Mouse (Mus musculus) hindbrain, embryonic 14.5 days (tissue): Measurements from ENCODE around the gene Gm11555. TPM values are rescaled to one million over a fixed set of nuclear protein-coding genes. Genes with fewer than 3 reads are reported as not detected.
"Not testable (repeated sequence)": the region's sequence is repeated elsewhere in the genome, so short reads cannot be mapped to it uniquely, and the experiment has no call there.

ENCODE experiments used
- ATAC-seq: fragments of 200-750 bp; cut with Nextera tagmentation; 2 replicates; pipeline ENCODE4 v1.8.0; 2017; ENCODE audit warnings: moderate number of reproducible peaks, mild to moderate bottlenecking, moderate TSS enrichment, moderate library complexity; ENCODE audit not compliant: low FRiP score
- DNase-seq: peaks from one replicate; pipeline ENCODE4 v3.0.0-alpha.2; 2015; ENCODE audit warnings: low spot score
- H3K27ac ChIP-seq: fragments of 300-500 bp; sonication (generic); 2 replicates; pipeline ENCODE4 v1.5.1; 2014; ENCODE audit warnings: mild to moderate bottlenecking, moderate library complexity
- H3K27me3 ChIP-seq: fragments of 300-500 bp; sonication (generic); 2 replicates; pipeline ENCODE4 v1.6.1; 2014; ENCODE audit warnings: mild to moderate bottlenecking, low read length, mixed read lengths; ENCODE audit not compliant: control insufficient read depth, insufficient read depth
- H3K36me3 ChIP-seq: fragments of 300-500 bp; sonication (generic); replicated peaks from 2 replicates; pipeline ENCODE4 v1.6.1; 2014; ENCODE audit not compliant: control insufficient read depth, insufficient read depth
- H3K4me1 ChIP-seq: fragments of 300-500 bp; sonication (generic); replicated peaks from 2 replicates; pipeline ENCODE4 v1.6.1; 2014; ENCODE audit warnings: antibody characterized with exemption, low read length, mixed read lengths; ENCODE audit not compliant: control insufficient read depth, insufficient read depth
- H3K4me2 ChIP-seq: fragments of 300-500 bp; sonication (generic); replicated peaks from 2 replicates; pipeline ENCODE4 v1.6.1; 2014; ENCODE audit warnings: mild to moderate bottlenecking, moderate library complexity
- H3K4me3 ChIP-seq: fragments of 300-500 bp; sonication (generic); replicated peaks from 2 replicates; pipeline ENCODE4 v1.5.1; 2014; ENCODE audit warnings: mild to moderate bottlenecking, low read length
- H3K9ac ChIP-seq: fragments of 300-500 bp; sonication (generic); 2 replicates; pipeline ENCODE4 v1.6.1; 2014
- H3K9me3 ChIP-seq: fragments of 300-500 bp; sonication (generic); 2 replicates; pipeline ENCODE4 v1.6.1; 2016; ENCODE audit warnings: low read length; ENCODE audit not compliant: control insufficient read depth
- WGBS: fragments of 180-500 bp; shearing (Covaris S2); extraction: QIAGEN DNeasy Blood & Tissue Kit; methylation state at CpG from one replicate; pipeline ENCODE4 v1.1.7; 2014; 5-methylcytosine and 5-hydroxymethylcytosine counted together
- polyA plus RNA-seq: library from polyadenylated mRNA; unstranded; fragments of >200 nt; fragmentation: Nextera tagmentation; extraction: Ambion mirVana; gene quantifications from 2 replicates; pipeline ENCODE4 v1.2.1, GENCODE M21; 2014

Gm11555 gene
- polyA plus RNA-seq = not detected in 2 replicates

GRCm38 (mm10) chr11:99650136-99650535, at the start of gene Gm11555:
Gene Gm11555 (minus strand): TSS chr11:99650236.
- H3K27me3 ChIP-seq = no peaks in the 10 kb centered on the region
- H3K4me2 ChIP-seq = no peak within 1 kb of the TSS
- H3K9ac ChIP-seq = no peak within 1 kb of the TSS
- H3K4me1 ChIP-seq = no peaks in the 10 kb centered on the region
- H3K27ac ChIP-seq = no peak within 1 kb of the TSS
- H3K9me3 ChIP-seq = no peaks in the 10 kb centered on the region
- H3K36me3 ChIP-seq = no peaks in the 10 kb centered on the region
- H3K4me3 ChIP-seq = no peak within 1 kb of the TSS
- ATAC-seq = no peak
- DNase-seq = no peak
- WGBS = 82% methylated on average over 2 of the region's 2 CpGs

GRCm38 (mm10) chr11:99690463-99690862, 40.4 kb upstream of the Gm11555 start, which contains the start of gene Gm14190:
Gene Gm14190 (minus strand): TSS chr11:99690740.
- Histone ChIP-seq H3K27me3 (no peaks in the 10 kb centered on the region), H3K4me2 (no peak within 1 kb of the TSS), H3K9me3 (no peaks in the 10 kb centered on the region), H3K4me1 (no peaks in the 10 kb centered on the region), H3K36me3 (no peaks in the 10 kb centered on the region), H3K27ac (no peak within 1 kb of the TSS), H3K4me3 (no peak within 1 kb of the TSS), H3K9ac (no peak within 1 kb of the TSS)
- DNase-seq = no peak
- 91% methylated on average over 1 of the region's 1 CpGs for WGBS
- ATAC-seq = no peak

GRCm38 (mm10) chr11:99685235-99685634, 35.2 kb upstream of the Gm11555 start:
- not testable (repeated sequence) for H3K4me1 ChIP-seq, H3K27ac ChIP-seq, H3K27me3 ChIP-seq, ATAC-seq, H3K9me3 ChIP-seq, H3K4me2 ChIP-seq, H3K36me3 ChIP-seq, H3K9ac ChIP-seq, DNase-seq, H3K4me3 ChIP-seq
- 68% methylated on average over 1 of the region's 1 CpGs for WGBS

- 94% methylated on average over 2 of the region's 2 CpGs for WGBS
- no peak overlapping the region for H3K4me3 ChIP-seq
- H3K4me2 ChIP-seq = no peak overlapping the region
- H3K9me3 ChIP-seq = no peaks in the 10 kb centered on the region
- no peak for DNase-seq
- H3K4me1 ChIP-seq = no peaks in the 10 kb centered on the region
- no peaks in the 10 kb centered on the region for H3K27me3 ChIP-seq
- ATAC-seq = no peak
- H3K27ac ChIP-seq = no peak overlapping the region
- no peak overlapping the region for H3K9ac ChIP-seq
- no peaks in the 10 kb centered on the region for H3K36me3 ChIP-seq
These were observed 33.4 kb upstream of the Gm11555 start for GRCm38 (mm10) chr11:99683481-99683880.

GRCm38 (mm10) chr11:99665860-99666259, 15.8 kb upstream of the Gm11555 start, which contains the start of gene Krtap4-6:
Gene Krtap4-6 (minus strand): TSS chr11:99665960.
- Histone ChIP-seq H3K9me3 (no peaks in the 10 kb centered on the region), H3K27ac (no peak within 1 kb of the TSS), H3K4me3 (no peak within 1 kb of the TSS), H3K36me3 (no peaks in the 10 kb centered on the region), H3K4me1 (no peaks in the 10 kb centered on the region), H3K27me3 (no peaks in the 10 kb centered on the region), H3K4me2 (no peak within 1 kb of the TSS), H3K9ac (no peak within 1 kb of the TSS)
- DNase-seq = no peak
- ATAC-seq = no peak

GRCm38 (mm10) chr11:99662802-99663201, 12.8 kb upstream of the Gm11555 start:
- H3K9me3 ChIP-seq = no peaks in the 10 kb centered on the region
- no peak for ATAC-seq
- H3K27ac ChIP-seq = no peak overlapping the region
- no peak for DNase-seq
- H3K27me3 ChIP-seq = no peaks in the 10 kb centered on the region
- H3K4me2 ChIP-seq = no peak overlapping the region
- WGBS = 84% methylated on average over 10 of the region's 10 CpGs
- no peaks in the 10 kb centered on the region for H3K4me1 ChIP-seq
- no peak overlapping the region for H3K4me3 ChIP-seq
- no peak overlapping the region for H3K9ac ChIP-seq
- H3K36me3 ChIP-seq = no peaks in the 10 kb centered on the region

- Histone ChIP-seq H3K4me2 (no peak overlapping the region), H3K9me3 (no peaks in the 10 kb centered on the region), H3K9ac (no peak overlapping the region), H3K36me3 (no peaks in the 10 kb centered on the region), H3K27ac (no peak overlapping the region), H3K27me3 (no peaks in the 10 kb centered on the region), H3K4me1 (no peaks in the 10 kb centered on the region), H3K4me3 (no peak overlapping the region)
- no peak for ATAC-seq
- no peak for DNase-seq
- WGBS = 91% methylated on average over 4 of the region's 4 CpGs
These were observed 9.2 kb upstream of the Gm11555 start for GRCm38 (mm10) chr11:99659256-99659655.

GRCm38 (mm10) chr11:99658467-99659010, 8.5 kb upstream of the Gm11555 start, which contains the start of gene Gm11563:
Gene Gm11563 (minus strand): TSS chr11:99658960.
- not testable (repeated sequence) for H3K27me3 ChIP-seq, H3K4me2 ChIP-seq, H3K36me3 ChIP-seq, H3K4me1 ChIP-seq, H3K9ac ChIP-seq, H3K4me3 ChIP-seq, H3K27ac ChIP-seq, ATAC-seq, DNase-seq, H3K9me3 ChIP-seq
- WGBS = 65% methylated on average over 9 of the region's 10 CpGs

- Histone ChIP-seq H3K9ac (no peak overlapping the region), H3K9me3 (no peaks in the 10 kb centered on the region), H3K4me2 (no peak overlapping the region), H3K27me3 (no peaks in the 10 kb centered on the region), H3K36me3 (no peaks in the 10 kb centered on the region), H3K4me3 (no peak overlapping the region), H3K4me1 (no peaks in the 10 kb centered on the region), H3K27ac (no peak overlapping the region)
- ATAC-seq (no peak), DNase-seq (no peak)
- 56% methylated on average over 5 of the region's 5 CpGs for WGBS
These were observed 7.0 kb upstream of the Gm11555 start for GRCm38 (mm10) chr11:99657051-99657450.

- H3K9ac ChIP-seq = no peak overlapping the region
- no peaks in the 10 kb centered on the region for H3K27me3 ChIP-seq
- no peak overlapping the region for H3K4me3 ChIP-seq
- H3K4me1 ChIP-seq = no peaks in the 10 kb centered on the region
- 88% methylated on average over 15 of the region's 15 CpGs for WGBS
- no peaks in the 10 kb centered on the region for H3K36me3 ChIP-seq
- no peak for DNase-seq
- no peaks in the 10 kb centered on the region for H3K9me3 ChIP-seq
- no peak for ATAC-seq
- H3K27ac ChIP-seq = no peak overlapping the region
- no peak overlapping the region for H3K4me2 ChIP-seq
These were observed 3.6 kb downstream of the Gm11555 start for GRCm38 (mm10) chr11:99646444-99646843.
